Mouse (Mus musculus) MEL (cell line): Measurements from ENCODE around the gene Dlg5.

Experiments
- CTCF ChIP-seq, 3 experiments: IDR thresholded peaks in 2 of 3; conservative IDR thresholded peaks in 1 of 3; 2 replicates each; pipeline ENCODE4 v1.5.1; 2011 to 2012; ENCODE audit warnings: low read length in 3 of 3, low read depth in 2 of 3, mild to moderate bottlenecking in 2 of 3, improper control_type of control experiment in 1 of 3, inconsistent platforms in 1 of 3, mixed read lengths in 1 of 3, moderate library complexity in 1 of 3; ENCODE audit not compliant: control insufficient read depth in 1 of 3, insufficient read depth in 1 of 3, poor library complexity in 1 of 3, severe bottlenecking in 1 of 3
- ETS1 ChIP-seq: IDR thresholded peaks from 2 replicates; pipeline ENCODE4 v1.6.1; 2012; ENCODE audit warnings: low read depth, mild to moderate bottlenecking, inconsistent platforms, low read length, improper control_type of control experiment, moderate library complexity
- NELFE ChIP-seq: IDR thresholded peaks from 2 replicates; pipeline ENCODE4 v1.6.1; 2011; ENCODE audit warnings: low read depth, low read length, improper control_type of control experiment
- POLR2A ChIP-seq, 2 experiments: IDR thresholded peaks; 2 replicates each; pipeline ENCODE4 v1.6.1; 2011 to 2012; ENCODE audit warnings: low read length in 2 of 2, mild to moderate bottlenecking in 2 of 2, control low read depth in 1 of 2, improper control_type of control experiment in 1 of 2, low read depth in 1 of 2, moderate library complexity in 1 of 2; ENCODE audit not compliant: control insufficient read depth in 1 of 2, insufficient read depth in 1 of 2, poor library complexity in 1 of 2
- UBTF ChIP-seq: IDR thresholded peaks from 2 replicates; pipeline ENCODE4 v1.6.1; 2012; ENCODE audit warnings: low read depth, mild to moderate bottlenecking, inconsistent platforms, low read length, improper control_type of control experiment, moderate library complexity, borderline replicate concordance; ENCODE audit not compliant: insufficient read depth

GRCm38 (mm10) chr14:24140297-24140812 is 105.4 kb downstream of the Dlg5 start:
- TF ChIP-seq POLR2A (IDR thresholded peaks at IDR 0.05; ENCODE audit: control insufficient read depth in 1 of 2, insufficient read depth in 1 of 2, low read depth in 1 of 2, low read length in 2 of 2, poor library complexity in 1 of 2), result no peak
- no peak for TF ChIP-seq ETS1
- no peak for TF ChIP-seq CTCF (IDR thresholded peaks at IDR 0.05 in 2 of 3, conservative IDR thresholded peaks at IDR 0.05 in 1 of 3; ENCODE audit: control insufficient read depth in 1 of 3, insufficient read depth in 1 of 3, low read depth in 2 of 3, low read length in 3 of 3, poor library complexity in 1 of 3, severe bottlenecking in 1 of 3)
- TF ChIP-seq NELFE, result no peak
- TF ChIP-seq UBTF, result no peak
